Mouse (Mus musculus) ES-E14 (cell line): ENCODE results near the gene Hfe2.

ENCODE experiments used
- CHD2 ChIP-seq: IDR thresholded peaks from 2 replicates; pipeline ENCODE4 v1.6.1; 2014; ENCODE audit warnings: mild to moderate bottlenecking, low read depth, low read length, inconsistent platforms
- HCFC1 ChIP-seq: IDR thresholded peaks from 2 replicates; pipeline ENCODE4 v1.6.1; 2012; ENCODE audit warnings: low read length, inconsistent platforms, borderline replicate concordance; ENCODE audit not compliant: insufficient read depth
- MAFK ChIP-seq: IDR thresholded peaks from 2 replicates; pipeline ENCODE4 v1.6.1; 2014; ENCODE audit warnings: mild to moderate bottlenecking, low read depth, low read length, inconsistent platforms; ENCODE audit not compliant: insufficient read depth
- ZC3H11A ChIP-seq: IDR thresholded peaks from 2 replicates; pipeline ENCODE4 v1.6.1; 2012; ENCODE audit warnings: low read depth, mild to moderate bottlenecking, inconsistent platforms, low read length, borderline replicate concordance
- ZNF384 ChIP-seq: IDR thresholded peaks from 2 replicates; pipeline ENCODE4 v1.6.1; 2012; ENCODE audit warnings: low read depth, low read length, inconsistent platforms

DNA sequence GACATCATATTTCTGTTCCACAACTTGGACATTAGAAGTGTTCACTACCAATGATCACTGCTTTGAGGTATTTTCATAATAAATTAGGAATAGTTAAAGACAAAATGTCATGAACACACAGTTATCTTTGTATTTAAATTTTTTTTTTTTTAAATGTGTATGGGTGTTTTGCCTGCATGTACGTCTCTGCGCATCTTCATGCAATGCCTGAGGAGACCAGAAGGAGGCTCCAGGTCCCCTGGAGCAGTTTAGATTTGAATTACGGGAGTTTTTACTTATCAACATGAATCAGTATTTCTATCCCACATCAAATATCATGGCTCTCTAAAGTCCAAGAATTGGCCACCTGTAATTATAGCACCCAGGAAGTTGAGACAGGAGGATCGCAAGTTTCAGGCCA, 2.8 kb upstream of the Hfe2 start:
- TF ChIP-seq HCFC1 = no peak
- TF ChIP-seq CHD2 = no peak
- no peak for TF ChIP-seq MAFK
- no peak for TF ChIP-seq ZNF384
- no peak for TF ChIP-seq ZC3H11A
